Mouse (Mus musculus): ENCODE results near the gene Taf1d.
A peak's percentile ranks its signal among the peaks of the same experiment; 100 is the strongest.
"Not testable (repeated sequence)": the region's sequence is repeated elsewhere in the genome, so short reads cannot be mapped to it uniquely, and the experiment has no call there.

Taf1d gene

GRCm38 (mm10) chr9:15308254-15308653 is 2.2 kb downstream of the Taf1d start:
- no peak for DNase-seq (ENCODE audit: low spot score)

DNA sequence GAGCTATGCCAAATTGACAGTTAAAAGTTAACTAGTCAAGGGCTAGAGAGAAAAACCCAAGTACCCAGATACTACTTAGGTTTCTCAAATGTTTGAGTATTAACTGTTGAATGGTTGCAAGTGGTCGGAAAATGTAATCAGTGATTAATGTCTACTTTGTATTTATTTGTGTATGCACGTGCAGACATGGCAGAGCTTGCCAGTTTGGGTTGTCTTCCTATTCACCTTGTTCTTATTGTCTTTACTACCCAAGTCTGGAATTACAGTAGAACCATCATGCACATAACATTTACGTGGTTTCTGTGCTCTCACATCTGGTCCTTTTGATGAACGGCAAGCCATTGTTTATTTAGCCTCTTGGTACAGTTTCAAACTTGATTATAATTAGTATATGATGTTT is 3.4 kb downstream of the Taf1d start:
- no peak for DNase-seq (ENCODE audit: low spot score)

DNA sequence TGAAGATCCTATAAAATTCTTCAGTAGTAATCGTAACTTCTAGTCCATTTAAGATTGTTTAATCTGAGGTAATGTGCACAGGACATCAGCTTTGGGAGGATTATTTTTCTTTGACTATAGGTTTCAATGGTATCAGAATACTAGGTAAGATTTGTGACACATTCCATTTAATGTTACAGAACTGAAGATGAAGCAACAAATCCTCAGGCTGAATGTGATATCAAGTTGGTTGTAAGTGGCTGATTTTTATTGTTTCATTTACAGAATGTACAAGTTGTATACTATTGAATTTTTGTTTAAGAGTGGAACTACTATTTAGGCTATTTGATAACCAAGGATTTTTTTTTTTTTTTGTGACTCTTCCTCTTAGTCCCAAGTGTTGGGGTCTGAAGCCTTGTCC is 4.2 kb downstream of the Taf1d start:
- DNase-seq (ENCODE audit: low spot score) = no peak

DNA sequence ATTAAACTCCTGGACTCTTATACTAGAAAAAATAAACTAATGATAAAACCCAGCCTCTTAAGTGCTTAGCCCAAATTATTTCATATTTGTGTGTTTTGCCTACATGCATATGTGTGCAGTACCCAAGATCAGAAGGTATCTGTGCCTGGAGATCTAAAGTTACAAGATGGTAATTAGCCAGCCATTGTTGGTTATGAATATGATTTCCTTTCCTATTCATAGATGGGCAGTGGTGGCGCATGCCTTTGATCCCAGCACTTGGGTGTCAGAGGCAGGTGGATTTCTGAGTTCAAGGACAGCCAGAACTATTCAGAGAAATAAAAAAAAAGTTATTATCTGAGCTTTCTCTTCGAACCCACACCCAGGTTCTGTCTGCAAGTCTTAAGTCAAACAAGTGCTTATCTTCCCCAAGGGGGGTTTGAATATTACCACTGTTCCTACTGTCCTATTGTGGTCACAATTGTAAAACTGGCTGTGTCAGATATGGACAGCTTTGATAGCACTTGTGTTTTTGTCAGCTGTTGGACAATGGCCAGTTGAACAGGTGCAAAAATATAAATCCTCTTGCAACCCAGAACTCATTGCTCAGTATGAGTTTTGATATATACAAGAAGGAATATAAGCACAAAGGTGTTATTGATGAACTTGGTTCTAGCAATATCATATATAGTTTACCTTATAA is 6.2 kb downstream of the Taf1d start:
- no peak for DNase-seq (ENCODE audit: low spot score)

GRCm38 (mm10) chr9:15313633-15314032 is 7.6 kb downstream of the Taf1d start:
- DNase-seq (ENCODE audit: low spot score) = no peak

DNA sequence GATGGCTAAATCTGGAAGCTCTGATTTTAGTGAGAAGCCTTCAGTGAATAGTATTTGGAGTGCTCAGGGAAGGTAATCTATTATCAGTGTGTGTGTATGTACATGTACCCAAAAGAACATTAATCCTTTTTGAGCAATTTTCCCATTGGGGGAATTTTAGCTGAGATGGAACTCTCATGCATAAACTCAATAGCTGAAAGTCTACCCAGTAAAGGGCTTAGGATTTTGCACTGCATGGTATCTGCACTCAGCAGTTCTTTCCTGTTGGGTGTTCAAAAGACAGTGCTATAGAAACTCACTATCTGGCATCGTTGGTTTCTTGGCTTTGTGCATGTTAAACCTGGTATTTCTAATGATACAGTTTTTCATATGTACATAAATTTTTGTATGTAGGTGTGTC is 8.6 kb downstream of the Taf1d start:
- no peak for DNase-seq (ENCODE audit: low spot score)

- not testable (repeated sequence) for DNase-seq (ENCODE audit: low spot score)
Measured at GRCm38 (mm10) chr9:15316296-15316695, 10.3 kb downstream of the Taf1d start.

DNA sequence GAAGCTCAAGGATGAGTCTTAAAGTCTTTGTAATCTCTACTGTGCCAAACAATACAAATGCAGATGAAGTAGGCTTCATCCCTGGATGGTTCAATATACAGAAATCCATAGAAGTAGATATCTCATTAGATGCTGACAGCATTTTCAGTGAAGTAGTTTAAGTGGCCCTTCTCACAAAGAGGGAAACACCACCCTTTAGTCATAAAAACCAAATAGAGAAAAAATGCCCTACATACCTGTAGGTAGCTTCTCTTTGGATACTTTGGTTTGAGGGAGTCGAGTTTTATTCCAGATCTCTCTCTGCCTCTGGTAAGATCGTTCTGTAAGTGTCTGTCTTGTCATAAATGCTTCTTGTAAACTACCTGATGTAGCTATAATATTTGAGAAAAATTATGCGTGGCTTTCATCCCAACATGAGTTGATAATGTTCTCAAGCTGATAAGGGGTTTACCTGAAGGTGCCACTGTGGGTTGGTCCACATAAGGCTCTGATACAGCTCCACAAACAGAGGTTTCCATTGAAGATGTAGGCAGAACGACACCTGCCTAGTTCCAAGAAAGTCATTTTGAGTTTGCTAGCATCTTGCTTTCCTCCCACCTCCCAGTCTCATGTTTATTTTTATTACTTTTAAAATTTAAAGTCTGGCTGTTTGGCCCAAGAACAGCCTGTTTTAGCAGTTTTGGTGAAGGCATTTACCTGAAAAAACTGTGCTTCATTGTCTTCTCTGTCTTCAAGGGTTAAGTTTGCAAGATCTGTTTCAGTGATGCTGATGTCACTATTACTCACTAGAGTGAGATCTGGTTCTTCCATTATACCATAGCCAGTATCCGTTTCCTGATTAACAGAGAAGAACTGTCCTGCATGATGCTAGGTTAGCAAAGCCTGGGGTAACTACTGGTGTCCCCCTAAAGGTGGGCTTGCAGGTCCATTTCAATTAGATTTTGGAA is 11.5 kb downstream of the Taf1d start:
- no peak for DNase-seq (ENCODE audit: low spot score)

DNA sequence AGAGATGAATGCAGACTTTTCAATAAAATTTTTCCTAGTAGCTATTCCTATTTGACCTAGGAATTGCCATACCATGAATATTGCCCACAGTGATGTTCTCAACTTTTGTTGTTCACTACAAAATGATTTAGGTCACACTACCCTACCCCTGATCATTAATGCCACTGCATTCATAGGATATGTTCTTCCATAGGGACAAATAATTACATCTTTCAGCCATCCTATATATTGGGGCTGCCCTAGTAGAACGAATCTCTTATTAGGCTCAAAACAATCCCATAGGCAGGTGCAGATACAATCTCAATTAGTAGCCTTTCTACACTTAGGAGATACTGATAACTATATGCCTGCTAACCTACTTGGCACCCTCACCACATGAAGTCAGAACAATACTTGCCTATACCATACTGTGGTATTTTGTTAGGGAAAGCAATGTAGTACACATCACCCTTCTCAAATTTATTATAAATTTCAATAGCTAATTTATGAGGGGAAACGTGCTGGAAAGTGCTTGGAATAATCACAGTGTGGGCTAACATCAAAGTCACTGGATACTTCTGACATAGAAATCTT is 12.2 kb downstream of the Taf1d start:
- DNase-seq (ENCODE audit: low spot score) = no peak

GRCm38 (mm10) chr9:15337776-15338175 is 31.8 kb downstream of the Taf1d start:
- DNase-seq (ENCODE audit: low spot score) = no peak

DNA sequence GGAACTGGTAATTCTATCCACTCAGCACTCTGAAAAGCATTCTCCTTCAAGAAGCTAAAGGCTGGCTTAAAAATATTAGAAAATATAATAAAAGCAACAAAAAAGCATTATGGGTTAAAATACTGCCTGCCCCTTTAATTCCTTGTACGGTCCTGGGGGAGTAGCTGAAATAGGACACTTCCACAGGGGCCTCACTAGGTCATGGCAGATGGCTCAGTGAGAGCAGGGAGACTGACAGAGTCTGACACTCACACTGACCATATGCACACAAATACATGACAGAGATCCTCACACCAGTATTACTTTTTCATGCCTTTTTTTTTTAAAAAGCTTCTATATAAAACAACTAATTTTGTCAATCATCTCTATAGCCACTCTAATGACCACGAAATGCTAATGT is 43.9 kb downstream of the Taf1d start:
- no peak for DNase-seq (ENCODE audit: low spot score)

GRCm38 (mm10) chr9:15356916-15357483 is 51.0 kb downstream of the Taf1d start:
- no peak for DNase-seq (ENCODE audit: low spot score)

DNA sequence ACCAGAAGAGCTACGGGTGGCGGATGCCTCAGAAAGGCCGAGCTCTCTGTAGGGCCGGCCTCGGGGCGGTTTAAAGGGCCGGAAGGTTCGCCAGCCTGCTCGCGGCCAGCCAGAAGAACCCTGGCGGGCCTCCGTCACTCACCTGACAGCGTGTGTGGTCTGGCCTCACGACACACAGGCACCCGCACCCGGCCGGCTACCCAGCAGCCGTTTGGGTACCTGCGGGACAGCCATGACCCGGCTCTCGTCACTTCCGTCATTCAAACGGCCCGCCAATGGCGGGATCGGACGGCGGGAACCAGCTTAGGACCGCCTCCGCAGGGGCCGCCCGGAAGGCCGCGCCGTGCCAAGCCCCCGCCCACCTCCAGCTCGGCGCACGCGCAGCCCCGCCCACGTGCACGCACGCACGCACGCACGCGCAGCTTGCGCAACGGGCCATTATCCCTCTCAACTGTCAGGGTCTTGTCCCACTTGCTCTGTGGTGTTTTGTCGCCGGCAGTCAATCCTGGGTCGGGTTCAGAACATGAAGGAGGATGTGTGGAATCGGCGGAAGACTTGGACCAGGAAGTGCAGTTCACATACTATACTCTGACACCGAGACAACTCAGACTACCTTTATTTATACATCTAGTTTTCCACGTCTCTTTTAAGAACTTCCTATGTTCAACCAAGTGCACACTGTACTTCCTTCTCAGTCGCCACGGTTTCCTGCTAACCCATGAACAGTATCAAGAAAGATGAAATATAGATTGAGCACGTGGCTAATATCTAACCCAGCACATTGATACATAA is 51.7 kb downstream of the Taf1d start, which contains the start of gene Cep295:
Gene Cep295, minus strand, starts transcription at position 305 of the 792 bp plus-strand sequence.
- DNase-seq (ENCODE audit: low spot score) = peak; percentile 96

- no peak for DNase-seq (ENCODE audit: low spot score)
Measured at GRCm38 (mm10) chr9:15364843-15365242, 58.8 kb downstream of the Taf1d start.

- DNase-seq (ENCODE audit: low spot score) = no peak
Measured at GRCm38 (mm10) chr9:15365856-15366255, 59.8 kb downstream of the Taf1d start.

GRCm38 (mm10) chr9:15366260-15366659 is 60.2 kb downstream of the Taf1d start:
- DNase-seq (ENCODE audit: low spot score) = no peak

Measured in testis, postnatal 14 days (tissue).